Mouse (Mus musculus) adrenal gland, postnatal 10 days (tissue): ENCODE data around the gene Tinag. TPM values are rescaled to one million over a fixed set of nuclear protein-coding genes. Genes with fewer than 3 reads are reported as not detected.
A peak's percentile ranks its signal among the peaks of the same experiment; 100 is the strongest.
"Not testable (repeated sequence)": the region's sequence is repeated elsewhere in the genome, so short reads cannot be mapped to it uniquely, and the experiment has no call there.

Source experiments
- DNase-seq: peaks from one replicate; pipeline ENCODE4 v3.0.0; 2021; ENCODE audit warnings: mixed read lengths
- long read RNA-seq, 2 experiments: library from polyadenylated mRNA; stranded (forward); transcript quantifications; one replicate each; pipeline ENCODE4 v2.0.0; 2021
- total RNA-seq, 2 experiments: library from RNA; stranded (reverse); gene quantifications; 2 replicates each; pipeline ENCODE4 v1.2.3; 2021

Tinag gene
- under 1 TPM in 1 of 2 experiments, not detected in 1; 0.30 TPM for total RNA-seq
- long read RNA-seq, experiment 1, partial matches to known transcripts: 1 of 1 reads
- long read RNA-seq, experiment 1, other reads (novel, unspliced or antisense): 0 of 1 reads
- long read RNA-seq, experiment 2, transcript Tinag-201 (11 exons, 1,726 nt): major isoform, 6 of 19 reads
- long read RNA-seq, experiment 2, partial matches to known transcripts: 6 of 19 reads
- long read RNA-seq, experiment 2, other reads (novel, unspliced or antisense): 7 of 19 reads

- no peak for DNase-seq
Observed at GRCm38 (mm10) chr9:77045585-77045984, at the start of gene Tinag. Tinag (minus strand) TSS chr9:77045794.

GRCm38 (mm10) chr9:77083221-77083620 is 37.6 kb upstream of the Tinag start:
- not testable (repeated sequence) for DNase-seq

GRCm38 (mm10) chr9:77071676-77072075 is 26.1 kb upstream of the Tinag start:
- DNase-seq: no peak

DNA sequence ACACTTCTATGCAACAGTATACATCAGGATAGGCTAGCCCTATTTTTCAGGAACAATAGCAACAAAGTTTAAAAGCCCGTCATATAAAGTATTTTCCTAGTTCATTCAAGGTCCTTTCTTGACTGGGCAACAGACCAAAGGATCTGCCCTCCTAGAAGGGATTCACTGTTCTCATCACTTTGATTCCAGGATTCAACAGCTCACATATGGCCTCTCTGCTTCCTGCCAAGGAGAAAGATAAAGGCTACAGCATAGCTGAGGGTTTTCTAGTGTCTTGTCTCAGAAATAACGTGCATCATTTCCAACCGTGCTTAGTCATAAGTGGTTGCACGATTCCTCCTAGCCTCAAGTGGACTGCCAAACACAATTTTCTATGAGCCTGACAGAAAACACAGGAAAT is 11.0 kb upstream of the Tinag start:
- DNase-seq: peak; percentile 2

GRCm38 (mm10) chr9:77054426-77055193 is 9.0 kb upstream of the Tinag start:
- no peak for DNase-seq

- DNase-seq: no peak
Observed at GRCm38 (mm10) chr9:77051406-77051805, 5.8 kb upstream of the Tinag start.

GRCm38 (mm10) chr9:77049669-77050068 is 4.1 kb upstream of the Tinag start:
- no peak for DNase-seq

- no peak for DNase-seq
Observed at GRCm38 (mm10) chr9:77046067-77046715, 597 bp upstream of the Tinag start.

- no peak for DNase-seq
Observed at GRCm38 (mm10) chr9:77035361-77035760, 10.2 kb downstream of the Tinag start.

DNA sequence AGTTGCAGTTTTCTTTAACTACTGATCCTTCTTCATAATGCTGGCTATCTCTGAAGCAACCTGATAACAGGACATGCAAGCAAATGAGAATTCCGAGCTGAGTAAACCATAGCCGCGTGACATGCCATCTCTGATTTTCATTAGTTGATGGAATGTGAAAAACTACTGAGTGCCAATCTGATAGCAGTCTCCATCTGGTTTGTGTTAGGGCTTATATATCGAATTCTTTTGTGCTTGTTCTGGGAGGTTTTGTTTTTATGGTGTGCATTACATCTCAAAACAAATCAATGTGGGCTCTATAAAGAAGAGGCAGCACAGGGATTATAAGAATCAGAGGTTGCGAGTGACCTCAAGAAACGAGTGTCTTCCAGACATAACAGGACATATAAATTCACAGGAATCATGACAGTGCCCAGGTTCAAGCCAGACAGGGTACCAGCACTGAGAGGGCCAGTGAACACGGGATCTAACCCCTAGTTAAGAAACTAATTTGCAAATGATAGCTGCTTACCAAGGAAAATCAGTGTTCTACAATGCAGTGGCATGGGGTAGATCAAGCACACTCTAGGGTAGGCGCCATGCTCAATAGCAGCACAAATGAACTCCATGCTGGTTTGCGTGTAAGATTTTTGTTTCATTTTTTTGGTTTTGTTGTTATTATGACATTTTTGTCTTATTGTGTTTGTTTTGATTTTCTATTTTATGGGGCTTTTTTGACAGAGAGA is 13.0 kb downstream of the Tinag start:
- no peak for DNase-seq

GRCm38 (mm10) chr9:77025271-77025670 is 20.3 kb downstream of the Tinag start:
- DNase-seq: no peak

DNA sequence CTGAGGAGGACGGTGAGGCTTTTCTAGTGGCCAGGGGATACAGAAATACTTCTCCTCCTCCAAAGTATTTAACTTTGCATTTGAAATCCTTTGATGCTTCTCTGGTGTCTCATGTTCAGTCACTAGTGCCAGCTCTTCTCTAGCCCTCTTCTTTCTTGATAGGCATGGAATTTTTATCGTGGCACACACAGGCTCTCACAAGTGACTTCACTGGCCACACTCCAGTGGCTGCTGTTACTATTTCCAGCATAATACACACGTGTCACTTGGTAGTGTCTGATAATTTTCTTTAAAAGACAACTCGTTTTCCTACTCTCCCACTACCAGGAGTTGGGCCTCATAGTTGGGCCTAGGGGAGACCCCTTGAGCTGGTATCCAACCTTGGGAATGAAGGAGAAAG is 26.7 kb downstream of the Tinag start:
- DNase-seq: no peak

DNA sequence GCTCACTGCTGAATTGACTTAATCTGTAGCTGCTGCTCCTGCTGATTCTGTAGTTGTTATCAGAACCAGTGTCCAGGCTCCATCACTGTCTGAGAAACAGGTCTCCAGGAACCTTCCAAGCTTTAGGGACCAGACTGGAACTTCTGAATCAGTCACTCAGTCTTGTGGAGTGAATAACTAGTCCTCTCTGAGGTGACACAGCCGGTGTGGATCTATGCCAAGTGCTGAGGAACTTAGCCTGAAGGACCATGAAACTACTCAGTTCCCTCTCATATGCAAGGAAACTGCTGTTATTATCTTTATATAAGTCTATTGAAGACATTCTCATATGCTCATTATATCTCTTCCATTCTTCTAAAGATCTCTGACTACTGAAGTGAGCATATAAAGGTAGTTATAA is 49.6 kb downstream of the Tinag start:
- DNase-seq: peak; percentile 26

DNA sequence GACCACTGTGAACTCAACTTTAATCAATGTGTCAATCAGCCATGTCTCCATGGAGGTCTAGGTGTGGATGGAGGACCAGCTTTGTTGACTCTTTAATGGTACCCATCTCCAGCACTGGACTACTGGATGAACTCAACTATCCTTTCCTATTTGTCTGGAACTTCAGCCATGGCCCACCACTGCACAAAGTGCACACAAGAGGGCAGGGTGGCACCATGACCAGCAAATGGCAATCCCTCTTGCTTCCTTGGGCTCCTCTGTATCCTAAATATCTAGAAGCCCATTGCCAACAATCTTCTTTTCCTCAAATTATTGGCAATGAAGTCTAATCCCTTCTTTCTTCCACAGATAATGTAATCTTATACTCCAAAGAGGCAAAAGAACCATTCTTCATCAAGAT is 55.6 kb downstream of the Tinag start:
- peak; percentile 43 for DNase-seq

- no peak for DNase-seq
Observed at GRCm38 (mm10) chr9:76934813-76935212, 110.8 kb downstream of the Tinag start.

DNA sequence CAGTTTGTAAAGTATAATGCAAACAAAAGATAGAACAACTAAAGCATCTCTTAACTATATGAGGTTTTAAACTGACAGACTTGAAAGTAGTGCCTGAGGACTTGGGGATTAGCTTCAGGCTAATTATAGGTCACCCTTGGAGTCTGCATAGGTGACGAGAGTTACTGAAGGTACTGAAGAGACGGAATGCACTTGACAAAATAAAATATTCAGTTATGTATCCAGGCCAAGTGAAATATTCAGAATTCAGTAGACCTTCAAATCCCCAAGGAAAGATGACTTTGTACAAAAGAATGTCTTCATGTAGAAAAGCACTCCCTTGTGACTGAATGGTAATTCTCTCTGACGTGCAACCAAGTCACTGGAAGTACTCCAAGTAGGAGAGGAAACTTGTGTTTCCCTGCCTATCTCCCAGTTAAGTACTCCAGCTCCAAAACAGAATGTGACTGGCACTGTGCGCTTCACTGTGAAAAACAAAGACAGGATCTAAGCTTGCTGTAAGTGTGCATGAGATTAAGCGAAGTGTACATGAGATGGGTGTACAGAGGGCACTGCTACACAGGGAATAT is 130.4 kb downstream of the Tinag start:
- peak; percentile 37 for DNase-seq
